Mouse (Mus musculus) bone marrow, adult 2 months (tissue): ENCODE results near the gene Wwp2.

Experiments used
- CTCF ChIP-seq: fragments of 200-500 bp; IDR thresholded peaks from 2 replicates; pipeline ENCODE4 v1.5.1; 2011; ENCODE audit warnings: low read length, control low read depth; ENCODE audit not compliant: control insufficient read depth, insufficient read depth
- POLR2A ChIP-seq: fragments of 200-500 bp; IDR thresholded peaks from 2 replicates; pipeline ENCODE4 v1.6.1; 2011; ENCODE audit warnings: low read depth, mild to moderate bottlenecking, control low read depth, low read length, borderline replicate concordance; ENCODE audit not compliant: control insufficient read depth

- TF ChIP-seq CTCF, result no peak
- no peak for TF ChIP-seq POLR2A
Observed at GRCm38 (mm10) chr8:107478728-107479127, 42.6 kb downstream of the Wwp2 start.
